Mouse (Mus musculus) R1 (cell line): ENCODE data around the gene Card6.
A peak's percentile ranks its signal among the peaks of the same experiment; 100 is the strongest.

Experiments used
- DNase-seq: peaks from one replicate; pipeline ENCODE4 v3.0.0-alpha.2; 2018; ENCODE audit warnings: low read depth, low spot score

Gene Card6

GRCm38 (mm10) chr15:5107686-5108654, at the start of gene Card6:
TSS of gene Card6 (minus strand) at chr15:5108539.
- DNase-seq: no peak

GRCm38 (mm10) chr15:5157386-5157785, 49.0 kb upstream of the Card6 start:
- no peak for DNase-seq

- no peak for DNase-seq
These were observed 48.0 kb upstream of the Card6 start for GRCm38 (mm10) chr15:5156355-5156754.

GRCm38 (mm10) chr15:5155093-5155492, 46.8 kb upstream of the Card6 start:
- DNase-seq: no peak

GRCm38 (mm10) chr15:5154621-5155020, 46.3 kb upstream of the Card6 start:
- no peak for DNase-seq

GRCm38 (mm10) chr15:5152171-5152570, 43.8 kb upstream of the Card6 start:
- DNase-seq: peak; percentile 31

- DNase-seq: no peak
These were observed 40.8 kb upstream of the Card6 start for GRCm38 (mm10) chr15:5149187-5149586.

GRCm38 (mm10) chr15:5145196-5145945, 37.0 kb upstream of the Card6 start:
- DNase-seq: no peak

- DNase-seq: peak; percentile 68
These were observed 35.9 kb upstream of the Card6 start for GRCm38 (mm10) chr15:5144021-5144778.

GRCm38 (mm10) chr15:5143361-5144020, 35.2 kb upstream of the Card6 start, which contains the start of gene Prkaa1:
TSS of gene Prkaa1 (plus strand) at chr15:5143861.
- peak; percentile 73 for DNase-seq

GRCm38 (mm10) chr15:5142714-5143113, 34.4 kb upstream of the Card6 start:
- DNase-seq: no peak

GRCm38 (mm10) chr15:5142047-5142446, 33.7 kb upstream of the Card6 start:
- no peak for DNase-seq

GRCm38 (mm10) chr15:5140357-5140756, 32.0 kb upstream of the Card6 start:
- no peak for DNase-seq

GRCm38 (mm10) chr15:5139863-5140262, 31.5 kb upstream of the Card6 start:
- DNase-seq: no peak

- no peak for DNase-seq
These were observed 31.0 kb upstream of the Card6 start for GRCm38 (mm10) chr15:5139366-5139765.

GRCm38 (mm10) chr15:5138021-5138856, 29.9 kb upstream of the Card6 start:
- no peak for DNase-seq

- peak; percentile 91 for DNase-seq
These were observed 26.7 kb upstream of the Card6 start for GRCm38 (mm10) chr15:5134945-5135483.

GRCm38 (mm10) chr15:5134179-5134578, 25.8 kb upstream of the Card6 start:
- DNase-seq: no peak

GRCm38 (mm10) chr15:5133301-5133700, 25.0 kb upstream of the Card6 start:
- DNase-seq: no peak
